Mouse (Mus musculus): ENCODE measurements around the gene Ercc4. TPM values are rescaled to one million over a fixed set of nuclear protein-coding genes. Genes with fewer than 3 reads are reported as not detected.
"Not testable (repeated sequence)": the region's sequence is repeated elsewhere in the genome, so short reads cannot be mapped to it uniquely, and the experiment has no call there.

Gene Ercc4
- polyA plus RNA-seq, 1 experiment from 2014 or later = 5.3 TPM

GRCm38 (mm10) chr16:13109990-13110595 is 609 bp downstream of the Ercc4 start:
- no peaks in the 10 kb centered on the region; the same call in 1 of the 2 replicates for H3K4me1 ChIP-seq (replicated peaks; ENCODE audit: control insufficient read depth, insufficient read depth)
- H3K4me2 ChIP-seq (replicated peaks; ENCODE audit: low read depth) = peak overlapping the region; percentile 93
- TF ChIP-seq EP300 (optimal IDR thresholded peaks at IDR 0.05) (no peak), CTCF (IDR thresholded peaks at IDR 0.05; ENCODE audit: low read depth) (no peak)
- peaks cover 17% of the 10 kb centered on the region for H3K36me3 ChIP-seq (ENCODE audit: control insufficient read depth, insufficient read depth, low read length)
- H3K9me3 ChIP-seq (ENCODE audit: control insufficient read depth, low read length) = no peaks in the 10 kb centered on the region
- peak overlapping the region; percentile 98 for H3K9ac ChIP-seq (ENCODE audit: low read length)
- ATAC-seq (ENCODE audit: low FRiP score, low TSS enrichment) (peak; percentile 1), DNase-seq (ENCODE audit: low spot score) (no peak)
- WGBS = 2% methylated on average over 32 of the region's 32 CpGs
- H3K27ac ChIP-seq (replicated peaks) = peak overlapping the region; percentile 89
- no peaks in the 10 kb centered on the region for H3K27me3 ChIP-seq (ENCODE audit: control insufficient read depth, insufficient read depth, low read length)
- peak overlapping the region; percentile 76 for H3K4me3 ChIP-seq (ENCODE audit: low read depth, low read length)

GRCm38 (mm10) chr16:13114821-13115220 is 5.3 kb downstream of the Ercc4 start:
- TF ChIP-seq CTCF (IDR thresholded peaks at IDR 0.05; ENCODE audit: low read depth) = no peak
- H3K27ac ChIP-seq (replicated peaks) = no peak overlapping the region
- DNase-seq (ENCODE audit: low spot score) (no peak), ATAC-seq (ENCODE audit: low FRiP score, low TSS enrichment) (no peak)
- WGBS = 84% methylated on average over 2 of the region's 2 CpGs
- no peak overlapping the region for H3K9ac ChIP-seq (ENCODE audit: low read length)
- H3K36me3 ChIP-seq (ENCODE audit: control insufficient read depth, insufficient read depth, low read length) = peaks cover 20% of the 10 kb centered on the region
- no peaks in the 10 kb centered on the region for H3K9me3 ChIP-seq (ENCODE audit: control insufficient read depth, low read length)
- H3K4me1 ChIP-seq (replicated peaks; ENCODE audit: control insufficient read depth, insufficient read depth) = no peaks in the 10 kb centered on the region; the same call in 1 of the 2 replicates
- no peak overlapping the region for H3K4me2 ChIP-seq (replicated peaks; ENCODE audit: low read depth)
- H3K27me3 ChIP-seq (ENCODE audit: control insufficient read depth, insufficient read depth, low read length) = no peaks in the 10 kb centered on the region
- no peak overlapping the region for H3K4me3 ChIP-seq (ENCODE audit: low read depth, low read length)

DNA sequence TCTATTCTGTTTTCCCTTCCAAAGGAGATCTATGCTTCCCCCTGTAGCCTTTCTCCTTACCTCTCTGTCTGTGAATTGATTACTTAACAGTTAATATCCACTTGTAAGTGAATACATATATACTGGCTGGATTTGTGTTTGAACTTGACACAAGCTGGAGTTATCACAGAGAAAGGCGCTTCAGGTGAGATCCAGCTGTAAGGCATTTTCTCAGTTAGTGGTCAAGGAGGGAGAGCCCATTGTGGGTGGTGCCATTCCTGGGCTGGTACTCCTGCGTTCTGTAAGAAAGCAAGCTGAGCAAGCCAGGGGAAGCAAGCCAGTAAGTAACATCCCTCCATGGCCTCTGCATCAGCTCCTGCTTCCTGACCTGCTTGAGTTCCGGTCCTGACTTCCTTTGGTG is 6.0 kb downstream of the Ercc4 start:
- not testable (repeated sequence) for H3K4me1 ChIP-seq (replicated peaks; ENCODE audit: control insufficient read depth, insufficient read depth); H3K9me3 ChIP-seq (ENCODE audit: control insufficient read depth, low read length); H3K4me3 ChIP-seq (ENCODE audit: low read depth, low read length); H3K27me3 ChIP-seq (ENCODE audit: control insufficient read depth, insufficient read depth, low read length); ATAC-seq (ENCODE audit: low FRiP score, low TSS enrichment); H3K9ac ChIP-seq (ENCODE audit: low read length); H3K27ac ChIP-seq (replicated peaks); H3K4me2 ChIP-seq (replicated peaks; ENCODE audit: low read depth); DNase-seq (ENCODE audit: low spot score)
- 77% methylated on average over 3 of the region's 3 CpGs for WGBS
- H3K36me3 ChIP-seq (ENCODE audit: control insufficient read depth, insufficient read depth, low read length) = peaks cover 20% of the 10 kb centered on the region

DNA sequence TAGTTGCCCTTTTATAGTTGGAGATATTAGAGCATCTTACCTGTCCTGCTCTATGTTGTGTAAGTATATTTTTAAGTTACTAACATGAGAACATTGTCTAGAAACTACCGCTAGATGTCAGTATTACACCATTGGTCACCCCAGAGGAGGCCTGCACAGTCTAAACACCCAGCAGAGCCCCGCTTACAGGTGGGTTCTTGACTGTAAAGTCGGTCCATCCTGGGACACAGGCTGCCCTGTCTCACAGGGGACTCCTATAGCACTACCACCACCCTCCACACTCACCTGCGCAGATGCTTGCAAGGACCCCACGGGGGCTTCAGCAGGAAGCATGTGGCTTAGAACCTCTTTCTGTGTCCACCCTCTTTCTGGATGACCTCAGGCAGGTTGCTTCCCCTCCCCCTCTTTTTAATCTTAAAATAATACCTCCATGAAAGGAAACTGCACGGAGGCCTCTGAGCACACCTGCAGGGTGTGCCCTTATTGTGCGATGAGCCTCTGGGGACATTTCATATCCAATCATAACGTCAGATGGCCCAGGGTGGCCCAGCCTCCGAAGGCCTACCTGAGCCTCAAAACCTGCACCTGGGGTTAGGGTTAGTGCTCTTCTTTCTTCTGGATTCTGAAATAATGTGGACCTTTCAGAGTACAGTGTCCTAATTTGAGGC is 7.9 kb downstream of the Ercc4 start:
- Histone ChIP-seq H3K27ac (replicated peaks) (no peak overlapping the region), H3K4me2 (replicated peaks; ENCODE audit: low read depth) (no peak overlapping the region), H3K4me1 (replicated peaks; ENCODE audit: control insufficient read depth, insufficient read depth) (no peaks in the 10 kb centered on the region), H3K9me3 (ENCODE audit: control insufficient read depth, low read length) (no peaks in the 10 kb centered on the region), H3K9ac (ENCODE audit: low read length) (no peak overlapping the region), H3K27me3 (ENCODE audit: control insufficient read depth, insufficient read depth, low read length) (no peaks in the 10 kb centered on the region), H3K4me3 (ENCODE audit: low read depth, low read length) (no peak overlapping the region), H3K36me3 (ENCODE audit: control insufficient read depth, insufficient read depth, low read length) (peaks cover 20% of the 10 kb centered on the region)
- TF ChIP-seq EP300 (optimal IDR thresholded peaks at IDR 0.05) (no peak), CTCF (IDR thresholded peaks at IDR 0.05; ENCODE audit: low read depth) (peak; percentile 87)
- WGBS = 53% methylated on average over 9 of the region's 9 CpGs
- DNase-seq (ENCODE audit: low spot score) (peak; percentile 35), ATAC-seq (ENCODE audit: low FRiP score, low TSS enrichment) (peak; percentile 85)

DNA sequence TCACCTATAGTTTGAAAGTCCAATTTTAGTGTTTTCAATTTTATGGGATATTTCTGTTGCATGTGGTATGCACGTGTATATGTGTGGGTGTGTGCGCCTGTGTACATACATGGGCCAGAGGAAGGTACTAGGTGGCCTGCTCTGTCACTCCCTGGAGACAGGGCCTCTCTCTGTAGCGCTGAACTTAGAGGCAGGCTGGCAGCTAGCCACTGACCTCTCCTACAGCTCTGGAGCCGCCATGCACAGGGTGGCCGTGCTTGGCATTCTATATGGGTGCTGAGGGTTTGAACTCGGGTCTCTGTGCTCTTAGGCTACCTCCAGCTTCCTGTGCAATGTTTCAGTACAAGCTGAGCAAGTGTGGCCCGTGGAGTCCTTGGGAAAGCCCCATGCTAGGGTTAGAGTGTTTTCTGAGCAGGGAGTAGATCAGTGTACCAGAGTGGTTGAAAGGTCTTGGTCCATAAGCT is 8.5 kb downstream of the Ercc4 start:
- no peaks in the 10 kb centered on the region for H3K4me1 ChIP-seq (replicated peaks; ENCODE audit: control insufficient read depth, insufficient read depth)
- DNase-seq (ENCODE audit: low spot score) (no peak), ATAC-seq (ENCODE audit: low FRiP score, low TSS enrichment) (no peak)
- H3K9me3 ChIP-seq (ENCODE audit: control insufficient read depth, low read length) = no peaks in the 10 kb centered on the region
- H3K4me2 ChIP-seq (replicated peaks; ENCODE audit: low read depth) = no peak overlapping the region
- H3K27ac ChIP-seq (replicated peaks) = no peak overlapping the region
- no peak overlapping the region for H3K9ac ChIP-seq (ENCODE audit: low read length)
- no peak overlapping the region for H3K4me3 ChIP-seq (ENCODE audit: low read depth, low read length)
- WGBS = 88% methylated on average over 7 of the region's 7 CpGs
- no peak for TF ChIP-seq CTCF (IDR thresholded peaks at IDR 0.05; ENCODE audit: low read depth)
- no peak for TF ChIP-seq EP300 (optimal IDR thresholded peaks at IDR 0.05)
- peaks cover 20% of the 10 kb centered on the region for H3K36me3 ChIP-seq (ENCODE audit: control insufficient read depth, insufficient read depth, low read length)
- H3K27me3 ChIP-seq (ENCODE audit: control insufficient read depth, insufficient read depth, low read length) = no peaks in the 10 kb centered on the region

- Histone ChIP-seq H3K27ac (replicated peaks) (0 out of 2 replicates have a peak overlapping the region, but pooled peaks have one; percentile 18), H3K4me3 (ENCODE audit: low read depth, low read length) (no peak overlapping the region), H3K36me3 (ENCODE audit: control insufficient read depth, insufficient read depth, low read length) (peaks cover 17% of the 10 kb centered on the region; the same call in 1 of the 2 replicates), H3K4me2 (replicated peaks; ENCODE audit: low read depth) (no peak overlapping the region), H3K9me3 (ENCODE audit: control insufficient read depth, low read length) (no peaks in the 10 kb centered on the region), H3K4me1 (replicated peaks; ENCODE audit: control insufficient read depth, insufficient read depth) (no peaks in the 10 kb centered on the region), H3K27me3 (ENCODE audit: control insufficient read depth, insufficient read depth, low read length) (no peaks in the 10 kb centered on the region), H3K9ac (ENCODE audit: low read length) (no peak overlapping the region)
- 73% methylated on average over 2 of the region's 2 CpGs for WGBS
- no peak for ATAC-seq (ENCODE audit: low FRiP score, low TSS enrichment)
- TF ChIP-seq EP300 (optimal IDR thresholded peaks at IDR 0.05) (no peak), CTCF (IDR thresholded peaks at IDR 0.05; ENCODE audit: low read depth) (no peak)
- no peak for DNase-seq (ENCODE audit: low spot score)
Measured at GRCm38 (mm10) chr16:13118754-13119294, 9.3 kb downstream of the Ercc4 start.

All from stomach, postnatal 0 days (tissue).